Mouse (Mus musculus): ENCODE results near the gene Dctpp1.

GRCm38 (mm10) chr7:127209851-127210250, 50.7 kb downstream of the Dctpp1 start:
- TF ChIP-seq USF1 (IDR thresholded peaks at IDR 0.05; ENCODE audit: low read depth, low read length) (no peak), POLR2A (IDR thresholded peaks at IDR 0.05; ENCODE audit: control insufficient read depth in 1 of 2, insufficient read depth in 1 of 2, low read depth in 1 of 2, low read length in 2 of 2, poor library complexity in 1 of 2) (no peak), CTCF (IDR thresholded peaks at IDR 0.05 in 2 of 3, conservative IDR thresholded peaks at IDR 0.05 in 1 of 3; ENCODE audit: control insufficient read depth in 1 of 3, insufficient read depth in 1 of 3, low read depth in 2 of 3, low read length in 3 of 3, poor library complexity in 1 of 3, severe bottlenecking in 1 of 3) (no peak), HCFC1 (IDR thresholded peaks at IDR 0.05; ENCODE audit: low read depth, low read length) (no peak), JUND (IDR thresholded peaks at IDR 0.05; ENCODE audit: low read depth, low read length) (no peak), GABPA (IDR thresholded peaks at IDR 0.05; ENCODE audit: low read depth, low read length) (no peak), CHD2 (IDR thresholded peaks at IDR 0.05; ENCODE audit: low read length) (no peak), ZMIZ1 (IDR thresholded peaks at IDR 0.05; ENCODE audit: low read depth, low read length) (no peak), POLR2AphosphoS2 (IDR thresholded peaks at IDR 0.05; ENCODE audit: low read length) (no peak), USF2 (IDR thresholded peaks at IDR 0.05; ENCODE audit: borderline replicate concordance in 1 of 2, insufficient read depth in 1 of 2, low read depth in 1 of 2, low read length in 2 of 2) (no peak), EP300 (IDR thresholded peaks at IDR 0.05; ENCODE audit: low read depth in 1 of 2, low read length in 2 of 2) (no peak), RCOR1 (IDR thresholded peaks at IDR 0.05; ENCODE audit: low read depth, low read length) (no peak), TBP (IDR thresholded peaks at IDR 0.05; ENCODE audit: low read depth, low read length) (no peak)

Data from MEL (cell line).